Mouse (Mus musculus) brain, adult 2 months (tissue): Measurements from ENCODE around the gene Gstt1.
"Not testable (repeated sequence)": the region's sequence is repeated elsewhere in the genome, so short reads cannot be mapped to it uniquely, and the experiment has no call there.

Experiments used
- DNase-seq: peaks from one replicate; pipeline ENCODE4 v3.0.0; 2011; ENCODE audit warnings: low read depth, low spot score

Gene Gstt1

DNA sequence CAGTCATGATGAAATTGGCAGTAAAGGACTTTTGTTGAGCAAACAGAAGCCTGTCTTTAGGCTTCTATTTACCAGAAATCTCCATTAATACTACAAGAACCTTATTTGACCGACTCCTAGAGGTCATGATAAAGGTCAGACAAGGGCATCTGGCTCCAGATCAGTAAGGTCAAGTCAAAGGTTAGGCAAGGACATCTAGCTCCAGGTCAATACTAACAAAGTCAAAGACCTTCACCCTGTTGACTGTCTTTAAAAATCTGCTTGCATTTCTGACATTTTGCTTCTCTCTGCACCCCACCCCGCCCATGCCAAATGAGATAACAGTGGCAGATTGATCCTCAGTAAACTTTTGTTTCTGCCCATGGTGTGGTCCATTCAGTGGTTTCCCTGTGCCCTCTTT, 5.8 kb upstream of the Gstt1 start:
- no peak for DNase-seq

DNA sequence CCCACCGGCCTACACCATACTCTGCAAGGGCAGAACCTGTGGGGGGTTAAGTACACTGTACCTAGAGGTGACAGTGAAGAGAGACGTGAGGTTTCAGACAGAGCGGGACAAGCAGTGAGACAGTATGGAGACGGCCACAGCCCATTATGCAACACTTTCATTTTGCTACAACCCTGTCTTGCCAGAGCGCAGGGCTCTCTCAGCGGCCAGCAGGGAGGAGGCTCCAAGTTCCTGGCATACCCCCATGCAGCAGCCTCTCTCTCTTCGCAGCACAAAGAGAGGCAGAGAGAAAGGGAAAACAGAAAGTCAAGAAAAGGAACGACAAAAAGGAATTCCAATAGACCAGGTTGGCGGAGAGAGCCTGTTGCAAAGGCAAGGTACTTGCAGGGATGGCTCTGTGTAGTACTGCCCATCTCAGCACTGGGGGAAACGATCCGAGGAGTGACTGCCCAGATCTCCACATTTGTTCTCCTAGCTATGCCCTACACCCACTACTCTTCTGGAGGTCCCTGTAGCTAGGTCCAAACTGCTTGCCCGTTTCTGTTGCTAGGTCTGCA, 687 bp downstream of the Gstt1 start:
- DNase-seq, result peak; percentile 86

DNA sequence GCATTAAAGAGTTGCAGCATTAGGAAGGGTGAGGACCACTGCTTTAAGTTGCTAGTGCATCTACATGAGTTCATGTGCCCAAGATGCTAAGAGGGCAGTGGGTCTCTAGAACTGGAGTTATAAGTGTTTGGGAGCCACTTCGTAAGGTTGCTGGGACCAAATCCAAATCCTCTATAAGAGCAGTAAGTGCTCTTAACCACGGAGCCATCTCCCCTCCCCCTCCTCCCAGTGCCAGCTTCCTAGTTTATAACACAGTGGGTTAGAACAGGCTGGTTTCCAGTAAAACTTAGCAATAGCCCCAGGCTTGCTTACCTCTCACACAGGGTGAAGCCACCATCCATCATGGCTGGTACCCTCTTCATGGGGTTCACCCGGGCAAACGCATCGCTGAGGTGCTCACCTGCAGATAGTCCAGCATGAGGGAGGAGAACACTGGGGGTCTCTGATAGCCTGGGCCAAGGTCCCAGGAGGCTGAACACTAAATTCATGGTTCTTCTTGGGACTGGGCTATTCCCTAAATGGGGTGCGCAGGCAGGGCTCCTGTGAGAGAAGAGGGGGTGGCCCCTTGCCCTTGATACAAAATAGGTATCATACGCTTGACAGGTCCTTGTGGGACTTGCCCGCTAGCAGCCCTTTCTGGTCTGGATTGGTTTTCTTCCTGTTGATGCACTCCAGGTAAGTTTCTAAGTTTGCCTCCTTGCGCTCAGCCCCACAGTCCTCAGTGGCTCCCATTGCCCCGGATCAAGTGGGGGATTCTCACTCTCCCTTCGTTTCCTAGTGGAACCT, 1.5 kb downstream of the Gstt1 start:
- DNase-seq, result no peak

- DNase-seq, result no peak
Observed at GRCm38 (mm10) chr10:75794880-75795279, 3.5 kb downstream of the Gstt1 start.

GRCm38 (mm10) chr10:75790773-75791172, 7.6 kb downstream of the Gstt1 start:
- peak; percentile 31 for DNase-seq

- DNase-seq, result no peak
Observed at GRCm38 (mm10) chr10:75789841-75790240, 8.5 kb downstream of the Gstt1 start.

DNA sequence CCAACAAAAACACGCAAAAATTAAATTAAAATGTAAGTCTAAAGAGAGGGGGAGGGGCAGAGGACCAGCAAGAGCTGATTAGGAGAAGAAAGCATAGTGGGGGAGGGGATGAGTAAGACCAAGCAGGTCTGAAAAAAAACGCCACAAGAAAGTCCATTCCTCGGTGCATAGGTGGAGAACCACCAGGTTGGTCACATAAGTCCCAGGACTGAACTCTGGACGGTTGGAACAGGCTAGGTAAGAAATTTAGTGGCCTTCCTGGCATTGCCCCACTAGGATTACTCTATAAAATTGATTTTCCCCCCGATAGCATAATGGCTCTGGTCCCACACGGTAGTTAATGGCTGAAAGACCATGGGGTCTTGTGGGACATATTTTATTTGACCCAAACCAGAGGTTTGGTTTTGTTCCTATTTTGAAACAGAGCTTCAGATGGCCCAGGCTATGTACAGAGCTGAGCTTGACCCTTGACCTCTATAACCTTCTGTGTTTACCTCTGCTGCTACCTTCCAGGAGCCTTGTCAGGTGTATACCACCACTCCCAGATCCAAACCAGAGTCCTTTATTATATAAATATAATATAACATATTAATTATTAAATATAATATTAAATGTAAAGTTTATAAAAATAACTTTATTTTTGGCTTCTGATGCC, 9.2 kb downstream of the Gstt1 start:
- DNase-seq, result no peak

GRCm38 (mm10) chr10:75788277-75788676, 10.1 kb downstream of the Gstt1 start:
- DNase-seq, result peak; percentile 70

DNA sequence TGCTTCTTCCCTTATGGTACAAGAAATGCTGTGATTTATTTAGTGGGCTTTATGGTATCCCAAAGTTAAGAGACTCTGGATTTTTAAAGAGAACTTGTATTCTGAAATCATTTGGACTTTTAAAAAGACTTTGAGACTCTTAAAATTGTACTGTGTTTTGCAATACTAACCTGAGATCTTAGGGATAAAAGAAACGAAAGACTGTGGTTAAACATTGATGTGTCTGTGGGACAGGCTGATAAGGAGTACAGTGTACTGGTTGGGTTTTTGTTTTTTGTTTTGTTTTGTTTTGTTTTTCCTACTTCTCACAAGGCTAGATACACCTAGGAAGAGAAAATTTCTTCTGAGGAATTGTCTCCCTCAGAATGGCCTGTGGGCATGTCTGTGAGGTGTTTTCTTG, 12.9 kb downstream of the Gstt1 start:
- no peak for DNase-seq

DNA sequence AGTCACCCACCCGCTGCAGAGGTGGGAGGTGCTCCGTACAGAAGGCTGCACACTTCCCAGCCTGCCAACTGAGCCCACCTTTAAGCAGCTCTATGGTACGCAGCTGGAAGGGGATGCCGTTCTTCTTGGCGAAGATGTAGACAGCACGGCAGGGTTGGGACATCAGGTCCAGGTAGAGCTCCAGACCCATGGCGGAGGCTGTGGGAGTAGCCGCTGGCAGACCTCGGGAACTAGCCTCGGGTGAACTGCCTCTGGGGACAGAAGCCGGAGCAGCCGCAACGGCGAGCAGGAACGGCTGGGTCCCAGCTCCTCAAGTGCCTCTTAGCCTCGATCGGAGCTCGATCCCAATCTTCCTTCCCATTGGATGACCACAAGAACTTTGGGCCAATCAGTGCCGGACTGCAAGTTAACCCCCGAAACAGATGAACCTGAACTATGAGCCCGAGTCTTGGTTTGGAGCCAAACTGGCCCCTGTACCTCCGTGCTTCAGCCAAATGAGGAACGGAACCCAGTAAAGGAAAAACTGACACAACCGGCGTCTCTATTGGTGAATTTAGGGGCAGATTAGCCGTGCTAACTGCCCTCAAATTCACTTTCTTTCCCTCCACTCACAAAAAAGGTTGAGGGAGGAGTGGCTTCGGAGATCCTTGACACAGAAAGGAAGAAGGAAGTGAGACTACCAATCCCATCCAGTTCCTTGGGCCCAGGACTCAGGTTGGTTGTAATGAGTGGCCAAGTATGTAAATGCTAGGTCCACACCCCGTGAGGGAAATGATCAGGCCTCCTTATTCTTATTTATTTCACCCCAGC, 17.4 kb downstream of the Gstt1 start, which contains the start of the genes Gm20441 and Gstt3:
Gene Gm20441 (minus strand): TSS at position 186 of the 810 bp plus-strand sequence.
Gene Gstt3 (minus strand): TSS at position 646 of the 810 bp plus-strand sequence.
- DNase-seq, result peak; percentile 42

DNA sequence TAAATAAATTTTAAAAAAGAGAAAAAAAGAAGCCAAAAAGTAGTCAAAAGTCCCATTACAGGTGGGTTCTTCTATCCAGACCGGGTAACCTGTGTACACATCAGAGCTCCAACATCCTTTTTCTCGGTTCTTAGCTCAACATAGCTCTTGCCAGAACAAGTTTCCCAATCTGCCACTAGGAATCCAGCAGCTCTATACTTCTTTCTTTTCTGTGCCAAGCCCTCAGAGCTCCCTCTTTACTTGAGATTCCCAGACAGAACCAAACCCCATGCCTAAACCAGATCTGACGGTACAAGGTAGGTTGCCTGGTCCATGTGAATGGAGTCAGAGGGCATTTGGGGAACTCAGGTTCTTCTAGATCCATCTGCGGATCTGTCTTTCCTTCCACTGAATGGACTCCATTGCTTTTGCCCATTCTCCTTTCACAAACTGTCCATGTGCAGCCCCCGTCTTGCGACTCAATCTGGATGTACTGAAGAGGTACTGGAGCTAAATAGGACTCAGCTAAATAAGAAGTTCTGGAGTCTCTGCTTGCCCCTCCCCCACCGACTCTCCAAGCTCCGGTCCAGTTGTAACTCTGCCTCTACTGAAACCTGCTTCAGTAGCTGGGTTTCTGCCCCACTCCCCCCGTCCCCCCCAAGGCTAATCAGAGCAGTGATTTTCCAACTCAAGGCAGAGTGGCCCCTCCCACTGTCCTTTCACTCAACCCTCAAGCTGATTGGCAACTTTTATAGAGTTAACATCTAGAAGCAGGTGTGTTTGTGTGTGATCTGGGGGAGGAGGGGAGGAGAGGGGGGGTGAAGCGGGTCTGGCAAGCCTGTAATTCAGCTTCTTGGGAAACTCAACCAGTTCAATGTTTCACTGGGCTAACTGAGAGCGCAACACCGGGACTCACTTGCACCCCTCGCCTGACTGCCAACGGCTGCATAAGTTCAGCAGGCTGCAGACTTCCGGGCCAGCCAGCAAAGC, 18.9 kb downstream of the Gstt1 start:
- DNase-seq, result no peak

DNA sequence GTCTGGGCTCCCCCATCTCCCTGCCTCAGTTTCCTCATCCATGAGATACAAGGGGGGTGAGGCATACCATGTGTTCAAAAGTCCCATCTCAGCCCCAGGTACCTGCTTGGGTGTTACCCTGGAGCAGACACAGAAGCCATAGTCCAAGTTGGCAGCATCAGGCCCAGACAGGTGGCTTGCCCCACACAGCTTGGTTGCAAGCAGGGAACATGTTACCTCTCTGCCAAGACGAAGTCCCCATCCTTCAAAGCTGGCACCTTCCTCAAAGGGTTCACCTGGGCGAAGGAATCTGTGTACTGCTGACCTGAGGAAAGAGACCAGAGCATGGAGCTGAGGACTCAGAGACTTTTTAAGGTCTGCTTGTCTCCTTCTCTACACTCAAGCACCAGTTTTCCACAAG, 20.5 kb downstream of the Gstt1 start:
- DNase-seq, result peak; percentile 79

GRCm38 (mm10) chr10:75776562-75776961, 21.8 kb downstream of the Gstt1 start:
- DNase-seq, result no peak

DNA sequence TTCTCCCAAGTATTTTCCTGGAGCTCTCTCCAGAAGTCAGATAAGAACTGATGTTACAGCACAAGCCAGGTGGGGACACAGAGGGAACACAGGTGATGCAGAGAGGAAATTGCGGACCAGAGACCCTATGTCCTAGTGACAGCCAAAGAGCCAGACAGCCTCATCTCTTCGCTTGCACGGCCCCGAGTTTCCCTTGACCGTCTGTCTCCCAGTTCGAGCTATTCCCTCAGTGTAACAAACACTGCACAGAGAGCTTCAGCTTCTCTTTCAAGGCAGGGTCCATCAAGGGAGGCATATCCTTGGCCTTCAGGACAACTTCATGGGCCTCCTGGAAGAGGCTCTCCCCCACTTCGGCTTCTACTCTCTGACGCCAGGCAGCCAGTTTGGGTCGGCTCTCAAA, 23.8 kb downstream of the Gstt1 start:
- no peak for DNase-seq

- DNase-seq, result no peak
Observed at GRCm38 (mm10) chr10:75774102-75774501, 24.3 kb downstream of the Gstt1 start.

GRCm38 (mm10) chr10:75772795-75773664, 25.4 kb downstream of the Gstt1 start, which contains the start of gene Ddt:
TSS of gene Ddt (minus strand) at chr10:75773414.
- DNase-seq, result peak; percentile 99

GRCm38 (mm10) chr10:75767756-75768155, 30.6 kb downstream of the Gstt1 start:
- DNase-seq, result not testable (repeated sequence)

DNA sequence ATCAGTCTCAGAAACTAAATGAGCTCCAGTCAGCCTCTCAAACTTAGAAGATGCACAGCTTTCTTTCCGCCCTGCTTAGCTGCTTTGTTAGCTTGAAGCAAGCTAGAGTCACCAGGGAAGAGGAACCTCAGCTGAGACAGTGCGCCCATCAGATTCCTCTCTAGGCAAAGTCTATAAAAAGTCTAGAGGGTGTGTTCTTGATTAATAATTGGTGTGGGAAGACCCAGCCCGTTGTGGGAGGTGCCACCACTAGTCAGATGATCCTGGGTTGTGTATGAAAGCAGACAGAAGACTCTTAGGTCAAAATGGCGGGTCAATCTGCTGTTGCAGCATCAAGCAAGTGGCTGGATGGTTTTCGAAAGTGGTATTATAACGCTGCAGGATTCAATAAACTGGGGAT, 31.5 kb downstream of the Gstt1 start:
- DNase-seq, result no peak
